Mouse (Mus musculus): ENCODE measurements at regions not wholly inside any gene's neighbourhood (a gene's known extent, or its start where the extent isn't known, plus 50 kb on each side); places are given as distances from the start of the nearest gene placed in this dataset.

DNA sequence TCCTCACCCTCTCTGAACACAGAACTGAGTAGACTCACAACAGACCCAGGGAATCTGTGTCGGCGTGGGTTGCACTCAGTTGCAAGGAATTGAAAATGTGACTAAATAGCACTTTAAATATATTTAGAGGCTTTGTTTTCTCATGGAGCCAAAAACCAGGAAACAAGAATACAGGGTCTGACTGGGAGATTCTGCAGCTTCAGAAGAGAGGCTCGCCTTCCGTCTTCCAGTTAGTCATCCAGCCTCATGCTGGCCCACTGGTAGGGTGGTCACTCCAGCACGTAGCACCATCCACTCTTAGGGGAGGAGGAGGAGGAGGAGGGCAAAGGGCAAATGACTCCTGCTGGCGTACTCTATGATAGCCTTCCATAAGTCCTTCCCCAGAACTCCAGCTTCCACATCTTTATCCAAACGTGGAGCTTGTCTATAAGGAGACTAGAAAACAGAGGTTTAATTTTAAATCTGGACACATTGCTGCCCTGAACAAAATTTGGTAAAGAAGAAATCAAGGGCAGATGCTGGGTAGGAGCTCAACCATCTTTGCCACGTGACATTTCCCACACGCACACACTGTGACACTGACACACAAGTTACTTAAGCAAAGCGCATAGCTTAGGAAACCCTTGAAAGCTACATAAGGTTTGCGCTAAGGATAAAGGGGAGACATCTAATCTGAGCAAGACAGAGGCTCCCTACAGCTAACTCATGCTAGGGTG lies 60.8 kb downstream of the Mis18a start:
- DNase-seq = peak; percentile 41

DNA sequence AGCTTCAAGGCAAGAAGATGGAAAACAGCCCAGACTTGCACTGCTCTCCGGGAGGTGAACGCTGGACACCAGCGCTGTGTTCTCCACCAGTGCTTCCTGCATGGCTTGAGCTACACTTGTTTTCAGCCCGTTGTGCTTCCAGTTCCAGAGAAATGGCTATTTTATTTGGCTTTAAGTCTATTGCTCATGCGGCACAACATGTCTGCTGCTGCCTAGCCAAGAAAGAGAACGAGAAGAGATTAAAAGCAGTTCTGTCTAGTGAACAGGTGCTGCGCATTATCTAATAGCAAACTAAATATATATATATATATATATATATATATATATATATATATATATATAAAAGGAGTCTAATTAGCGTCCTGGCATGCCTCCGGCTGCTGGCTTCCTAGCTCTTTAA lies 63.1 kb downstream of the Mis18a start:
- peak; percentile 40 for DNase-seq

DNA sequence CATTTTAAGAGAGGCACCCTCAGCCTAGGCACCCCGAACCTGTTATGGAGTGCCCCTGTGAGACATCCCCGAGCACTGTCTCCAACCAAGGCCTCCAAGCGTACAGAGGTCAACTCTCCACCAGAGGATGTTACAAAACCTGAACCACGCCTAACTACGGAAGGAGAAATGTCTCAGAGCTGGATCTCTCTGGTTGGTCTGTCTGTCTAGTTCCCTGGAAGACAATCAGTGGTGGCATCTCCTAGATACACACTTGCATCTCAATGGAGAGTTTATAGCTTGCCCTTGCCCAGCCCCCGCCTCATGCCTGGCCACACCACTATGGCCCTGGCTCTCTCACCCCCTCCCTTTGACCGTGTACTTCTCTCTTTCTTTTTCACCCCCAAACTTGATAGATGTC lies 69.2 kb downstream of the Mis18a start:
- DNase-seq = no peak

DNA sequence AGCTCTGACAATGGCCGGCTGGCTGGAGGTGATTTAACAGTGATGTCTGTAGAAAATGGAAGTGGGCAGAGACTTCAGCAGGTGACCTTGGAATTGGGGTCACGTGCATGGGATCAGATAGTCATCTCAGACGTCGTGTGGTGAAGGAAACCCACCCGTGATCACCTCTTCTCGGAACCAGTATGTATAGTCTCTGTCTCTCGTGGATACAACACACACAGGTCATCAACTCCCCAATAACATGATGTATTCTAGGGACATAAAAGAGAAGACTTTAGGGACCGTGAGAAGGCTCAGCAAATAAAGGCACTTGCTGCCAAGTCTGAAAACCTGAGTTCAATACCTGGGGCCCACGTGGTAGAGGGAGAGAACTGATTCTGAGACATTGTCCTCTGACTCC lies 70.2 kb downstream of the Mis18a start:
- DNase-seq = no peak

DNA sequence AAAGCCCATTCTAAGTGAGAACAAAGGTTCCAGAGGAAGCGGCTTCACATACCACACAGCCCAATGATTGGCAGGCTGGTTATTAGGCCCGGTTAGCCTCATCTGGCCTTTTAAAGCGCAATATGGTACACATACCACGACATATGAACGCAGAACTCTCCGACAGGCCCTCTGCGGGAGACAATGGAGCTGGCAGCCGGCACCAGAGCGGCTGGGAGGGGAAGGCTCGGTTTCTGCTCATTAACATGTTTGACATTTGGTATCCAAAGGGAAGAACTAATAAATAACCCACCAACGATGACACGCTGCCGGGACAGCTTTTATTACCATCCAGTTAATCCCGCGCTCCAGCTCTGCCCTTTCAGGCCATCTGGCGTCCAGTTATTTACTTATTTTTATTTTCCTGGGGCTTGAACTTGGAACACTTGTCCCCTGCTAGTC lies 70.6 kb downstream of the Mis18a start:
- DNase-seq = no peak

DNA sequence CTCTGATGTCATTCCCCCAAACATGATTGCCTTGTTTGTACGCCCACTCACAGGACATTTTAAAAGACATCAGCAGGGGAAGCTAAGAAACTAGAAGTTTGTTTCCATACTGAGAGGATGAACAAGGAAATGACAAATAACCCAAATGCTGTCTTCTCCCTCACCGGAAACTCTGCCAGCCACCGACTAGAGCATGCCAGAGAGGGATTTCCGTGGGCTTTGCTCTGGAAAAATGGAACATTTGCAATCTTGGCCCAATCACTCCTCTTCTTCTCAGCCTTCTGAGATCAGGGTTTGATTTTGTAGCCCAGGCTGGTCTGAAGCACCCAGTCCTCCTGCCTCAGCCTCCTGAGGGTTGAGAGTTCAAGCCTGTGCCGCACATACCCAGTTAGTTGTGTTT lies 72.4 kb downstream of the Mis18a start:
- DNase-seq = peak; percentile 42

DNA sequence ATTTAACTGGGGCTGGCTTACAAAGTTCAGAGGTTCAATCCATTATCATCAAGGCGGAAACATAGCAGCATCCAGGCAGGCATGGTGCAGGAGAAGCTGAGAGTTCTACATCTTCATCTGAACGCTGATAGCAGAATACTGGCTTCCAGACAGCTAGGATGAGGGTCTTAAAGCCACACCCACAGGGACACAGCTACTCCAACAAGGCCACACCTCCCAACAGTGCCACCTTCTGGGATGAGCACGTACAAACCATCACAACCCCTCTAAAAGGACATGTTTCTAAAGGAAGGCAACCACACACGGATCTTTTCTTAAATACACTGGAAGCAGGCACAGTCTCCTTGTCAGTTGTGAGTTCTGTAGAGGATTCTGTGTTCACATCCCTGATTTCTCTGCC lies 74.4 kb downstream of the Mis18a start:
- DNase-seq = no peak

DNA sequence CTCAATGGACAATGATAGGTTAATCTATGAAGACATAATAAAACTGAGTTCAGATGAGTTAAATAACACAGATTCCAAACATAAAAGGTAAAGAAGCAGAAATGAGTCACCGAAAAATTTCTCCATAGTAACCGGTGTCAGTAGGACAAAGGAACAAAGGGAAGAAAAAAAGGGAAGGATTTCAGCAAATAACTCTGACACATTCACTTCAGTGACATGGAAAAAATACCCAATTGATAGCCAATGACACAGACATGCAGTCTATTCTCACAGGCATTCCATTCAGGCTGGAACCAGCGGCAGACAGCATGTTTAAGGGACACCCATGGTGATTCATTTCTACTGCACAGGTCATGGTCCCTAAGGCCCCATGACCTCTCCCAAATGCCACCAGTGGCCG lies 79.0 kb downstream of the Mis18a start:
- no peak for DNase-seq

DNA sequence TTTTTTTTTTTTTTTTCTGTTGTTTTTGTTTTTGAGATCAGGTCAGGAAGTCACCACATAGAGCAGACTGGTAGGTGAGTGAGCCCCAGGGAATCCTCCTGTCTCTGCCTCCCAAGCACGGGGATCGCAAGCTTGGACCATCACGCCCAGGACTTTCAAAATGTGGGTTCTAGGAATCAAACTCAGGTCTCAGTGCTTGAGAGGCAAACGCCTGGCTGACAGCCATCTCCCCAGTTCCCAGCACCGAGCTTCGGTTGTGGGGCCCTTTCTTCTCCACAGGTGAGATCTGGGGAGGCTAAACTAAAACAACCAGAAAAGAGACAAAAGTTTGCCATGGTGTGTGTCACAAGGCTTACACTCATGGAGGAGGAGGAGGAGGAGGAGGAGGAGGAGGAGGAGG lies 84.5 kb downstream of the Mis18a start:
- no peak for DNase-seq

DNA sequence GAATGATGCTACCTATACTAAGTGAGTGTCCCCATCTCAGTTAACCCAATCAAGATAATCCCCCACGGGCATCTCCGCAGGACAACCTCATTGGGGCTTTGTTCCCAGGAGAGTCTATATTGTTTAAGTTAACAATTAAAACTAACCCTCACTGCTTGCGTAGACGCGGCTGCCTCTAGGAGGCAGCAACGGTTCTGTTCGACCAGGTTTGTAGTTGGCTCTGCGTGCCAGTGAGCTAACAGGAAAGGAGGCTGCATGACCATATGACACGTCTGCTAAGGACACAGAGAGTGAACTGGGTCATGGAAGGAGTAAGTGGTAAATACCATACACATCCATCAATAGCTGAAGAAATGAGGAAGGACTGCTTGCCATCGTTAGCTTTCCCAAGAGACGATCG lies 92.0 kb downstream of the Mis18a start:
- DNase-seq = no peak

DNA sequence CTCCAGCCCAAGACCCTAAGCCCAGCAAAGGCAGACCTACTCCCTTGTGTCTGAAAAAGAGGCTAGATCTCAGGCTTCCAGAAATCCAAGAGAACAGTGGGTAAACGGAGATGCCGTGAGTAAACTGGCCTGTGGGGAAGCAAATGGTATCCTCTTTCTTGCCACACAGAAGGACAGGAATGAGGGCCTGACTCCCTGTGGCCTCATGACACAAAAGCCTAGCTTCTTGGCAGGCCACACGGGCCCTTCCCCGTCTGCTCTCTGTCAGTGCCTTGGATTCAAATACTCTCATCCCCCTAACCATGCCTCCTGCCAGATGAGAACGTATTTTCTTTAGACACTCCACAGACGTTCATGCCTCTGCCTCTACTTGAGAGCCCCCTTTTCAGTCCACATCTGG lies 97.2 kb downstream of the Mis18a start:
- DNase-seq = no peak

DNA sequence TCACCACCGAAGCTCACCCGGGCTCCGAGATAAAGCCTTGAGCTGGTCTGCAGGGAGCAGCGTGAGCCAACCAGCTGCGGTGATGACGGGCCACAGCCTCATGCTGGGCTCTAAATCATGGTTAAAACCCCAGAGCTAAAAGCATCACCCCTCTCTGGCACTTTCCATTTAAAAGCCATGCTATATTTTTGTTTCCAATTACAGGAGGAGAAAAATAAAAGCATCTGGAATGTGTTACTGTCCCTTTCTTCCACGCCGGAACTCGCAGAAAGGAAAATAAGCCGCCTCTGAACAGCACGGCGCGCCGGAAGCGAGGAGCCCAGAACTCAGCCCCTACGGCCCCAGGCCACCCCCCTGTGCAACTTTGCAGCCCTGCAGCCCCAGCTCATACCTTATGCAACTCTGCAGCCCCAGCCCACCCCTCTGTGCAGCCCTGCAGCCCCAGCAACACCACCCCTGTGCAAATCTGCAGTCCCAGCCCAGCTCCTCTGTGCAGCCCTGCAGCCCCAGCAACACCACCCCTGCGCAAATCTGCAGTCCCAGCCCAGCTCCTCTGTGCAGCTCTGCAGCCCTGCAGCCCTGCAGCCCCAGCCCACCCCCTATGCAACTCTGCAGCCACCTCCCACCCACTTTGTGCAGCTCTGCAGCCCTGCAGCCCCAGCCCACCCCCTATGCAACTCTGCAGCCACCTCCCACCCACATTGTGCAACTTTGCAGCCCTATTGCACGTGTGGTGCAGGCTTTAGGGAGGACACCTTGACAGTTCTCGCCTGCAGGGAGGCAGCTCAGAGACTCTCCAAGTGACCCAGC lies 97.9 kb downstream of the Mis18a start:
- no peak for DNase-seq

DNA sequence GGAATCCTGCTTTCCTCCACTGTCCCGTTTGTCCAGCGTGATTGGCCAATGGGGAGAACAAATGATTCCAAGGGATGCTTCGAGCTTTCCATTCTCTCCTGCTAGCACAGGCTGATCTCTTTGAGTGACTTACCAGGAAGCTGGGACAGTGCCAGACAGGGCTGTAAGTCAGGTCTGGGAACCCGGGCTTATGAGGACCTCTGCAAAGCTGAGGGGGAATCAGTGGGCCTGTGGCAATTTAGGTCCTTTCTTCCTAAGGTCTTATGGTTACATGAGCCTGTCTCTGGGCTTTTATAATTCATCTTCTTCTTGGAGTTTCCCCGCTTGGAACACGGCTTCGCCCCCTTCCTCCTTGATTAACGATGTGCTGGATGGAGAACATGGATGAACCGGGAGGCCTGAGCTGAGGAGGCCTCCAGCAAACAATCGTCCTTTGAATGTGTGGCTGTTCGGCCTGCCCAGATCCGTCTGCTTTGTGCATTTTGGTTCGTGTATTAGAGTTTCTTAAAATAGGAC lies 98.5 kb downstream of the Mis18a start:
- no peak for DNase-seq

DNA sequence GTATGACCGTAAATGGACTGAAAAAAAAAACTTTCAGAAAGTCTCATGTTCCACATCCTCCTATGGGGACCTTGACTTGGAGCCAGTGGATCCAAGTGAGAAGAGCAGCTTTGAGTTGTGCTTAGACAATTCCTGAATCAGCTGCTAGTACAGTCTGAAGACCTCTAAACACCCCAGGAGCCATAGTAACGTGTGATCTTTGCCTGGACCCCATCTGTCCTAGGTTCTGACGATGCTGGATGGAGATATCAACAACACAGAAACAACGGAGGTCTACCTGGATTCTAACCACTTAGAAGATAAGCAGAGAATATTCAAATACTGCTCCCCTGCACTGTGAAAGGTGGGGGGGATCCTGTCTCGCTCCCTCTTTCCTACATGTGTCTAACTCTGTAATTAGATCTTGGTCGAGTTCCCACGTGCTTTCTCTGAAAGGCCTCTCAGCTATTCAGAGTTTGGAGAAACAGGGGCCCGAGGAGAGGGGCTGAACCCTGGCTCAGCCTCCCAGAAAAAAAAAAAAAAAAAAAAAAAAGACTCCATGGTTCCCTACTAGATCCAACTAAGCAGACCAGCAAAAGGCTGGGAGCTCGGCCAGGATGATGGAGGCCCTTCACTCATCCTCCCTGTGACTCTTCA lies 101.1 kb downstream of the Mis18a start:
- DNase-seq = no peak

DNA sequence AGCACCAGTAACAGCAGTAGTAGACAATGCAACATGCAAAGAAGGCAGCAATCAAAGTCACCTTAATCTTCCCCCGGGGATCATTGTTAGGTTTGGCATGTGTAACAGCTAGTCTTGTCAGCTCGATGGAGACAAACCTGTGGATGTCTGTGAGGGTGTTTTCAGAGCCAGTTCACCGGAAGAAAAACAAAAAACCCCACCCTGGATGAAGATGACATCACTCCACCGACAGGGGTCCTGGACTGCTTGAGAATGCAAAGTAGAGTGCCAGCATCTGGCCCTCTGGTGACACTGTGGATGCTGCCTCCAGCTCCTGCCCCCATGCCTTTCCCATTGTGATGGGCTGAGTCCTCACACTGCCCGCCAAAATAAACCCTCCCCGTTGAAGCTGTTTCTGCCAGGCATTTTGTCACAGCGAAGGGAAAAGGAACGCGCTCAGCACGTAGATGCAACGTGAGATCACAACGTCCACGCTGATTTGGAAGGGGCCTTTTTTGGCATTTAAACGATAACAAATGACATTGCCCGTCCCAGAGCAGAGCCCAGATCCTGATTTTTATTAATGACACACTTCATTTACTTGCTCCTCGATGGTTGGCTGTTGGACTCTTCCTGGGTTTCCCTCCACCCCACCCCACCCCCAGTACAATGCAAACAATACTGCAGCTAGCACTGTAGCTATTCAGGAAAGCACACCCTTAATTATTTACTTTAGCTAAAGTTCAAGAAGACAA lies 101.7 kb downstream of the Mis18a start:
- DNase-seq = no peak

DNA sequence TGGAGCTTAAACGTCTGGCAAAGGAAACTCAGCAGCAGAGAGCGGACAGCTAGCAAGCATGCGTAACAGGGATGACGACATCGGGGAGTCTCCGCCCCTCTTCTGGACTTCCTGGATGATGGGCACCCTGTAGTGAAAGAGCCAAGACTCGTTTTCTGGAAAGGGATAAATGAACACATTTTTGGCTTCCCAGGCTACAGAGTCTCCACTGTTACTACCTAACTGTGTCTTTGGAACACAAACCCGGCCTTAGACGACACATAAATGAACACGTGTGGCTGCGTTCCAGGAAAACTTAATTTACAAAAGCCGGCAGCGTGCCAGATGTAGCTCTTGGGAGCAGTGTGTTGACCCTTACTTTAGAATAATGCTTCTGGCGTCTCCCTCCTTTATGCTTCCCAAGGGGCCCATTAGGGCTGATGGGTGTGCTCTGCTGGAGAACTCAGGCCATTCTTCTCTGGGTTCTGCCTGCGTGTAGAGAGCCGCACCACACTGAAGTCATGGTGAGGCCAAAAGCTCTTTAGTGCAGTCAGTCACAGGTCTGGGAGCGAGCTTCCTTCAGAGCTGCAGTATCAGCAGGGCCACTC lies 103.1 kb downstream of the Mis18a start:
- DNase-seq = peak; percentile 47

DNA sequence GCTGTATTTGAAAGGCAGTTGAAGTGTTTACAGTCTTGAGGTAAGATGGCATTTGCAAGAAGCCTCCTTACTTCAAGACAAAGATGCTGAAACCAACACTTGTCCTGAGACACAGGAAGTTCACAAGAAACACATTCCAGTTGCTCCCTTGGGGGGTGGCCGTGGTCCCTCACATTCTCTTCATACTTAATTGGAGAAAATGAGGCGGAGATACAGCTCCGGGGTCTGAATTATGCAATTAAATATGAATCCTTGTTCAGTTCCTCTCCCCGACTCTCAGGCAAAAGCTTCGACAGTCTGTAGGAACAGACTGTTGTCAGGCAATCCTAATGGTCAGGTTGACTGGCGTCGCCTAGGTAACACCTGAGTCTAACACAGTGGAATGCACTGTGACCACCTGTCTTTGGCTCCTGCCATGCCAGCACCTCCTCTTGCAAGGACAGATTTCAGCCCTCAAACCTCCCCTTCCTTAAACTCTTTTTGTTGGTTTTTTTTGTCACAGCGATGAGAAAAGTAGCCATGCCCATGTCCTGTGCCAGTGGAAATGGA lies 104.5 kb downstream of the Mis18a start:
- no peak for DNase-seq

DNA sequence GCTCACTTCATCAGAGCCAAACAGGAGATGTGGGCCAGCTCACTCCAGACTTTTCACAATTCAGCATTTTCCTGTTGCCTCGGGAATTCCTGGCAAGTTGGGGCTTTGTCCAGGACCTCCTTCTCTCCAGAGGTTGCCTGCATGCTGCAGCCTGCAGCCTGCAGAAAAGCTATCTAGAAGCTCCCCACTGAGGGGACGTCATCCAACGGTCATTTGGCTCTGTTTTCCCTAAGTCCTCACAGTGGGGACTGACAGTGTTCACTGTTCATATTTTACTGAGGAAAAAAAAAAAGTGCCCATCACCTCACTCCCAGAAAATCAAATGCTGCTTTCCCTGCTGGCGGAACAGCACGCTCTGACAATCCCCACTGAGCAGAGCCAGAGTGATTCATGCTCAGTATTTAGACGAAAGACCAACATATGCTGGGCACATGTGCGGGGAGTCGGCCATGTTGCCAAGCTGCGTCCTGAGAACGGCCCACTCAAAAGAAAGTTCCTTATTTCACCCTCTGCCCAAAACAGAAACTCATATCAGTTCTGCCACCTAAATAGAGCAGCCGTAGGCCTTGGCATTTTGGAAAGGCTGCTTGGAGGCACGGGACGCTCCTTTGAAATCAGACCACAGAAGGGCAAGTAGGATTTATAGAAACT lies 105.3 kb downstream of the Mis18a start:
- peak; percentile 89 for DNase-seq

DNA sequence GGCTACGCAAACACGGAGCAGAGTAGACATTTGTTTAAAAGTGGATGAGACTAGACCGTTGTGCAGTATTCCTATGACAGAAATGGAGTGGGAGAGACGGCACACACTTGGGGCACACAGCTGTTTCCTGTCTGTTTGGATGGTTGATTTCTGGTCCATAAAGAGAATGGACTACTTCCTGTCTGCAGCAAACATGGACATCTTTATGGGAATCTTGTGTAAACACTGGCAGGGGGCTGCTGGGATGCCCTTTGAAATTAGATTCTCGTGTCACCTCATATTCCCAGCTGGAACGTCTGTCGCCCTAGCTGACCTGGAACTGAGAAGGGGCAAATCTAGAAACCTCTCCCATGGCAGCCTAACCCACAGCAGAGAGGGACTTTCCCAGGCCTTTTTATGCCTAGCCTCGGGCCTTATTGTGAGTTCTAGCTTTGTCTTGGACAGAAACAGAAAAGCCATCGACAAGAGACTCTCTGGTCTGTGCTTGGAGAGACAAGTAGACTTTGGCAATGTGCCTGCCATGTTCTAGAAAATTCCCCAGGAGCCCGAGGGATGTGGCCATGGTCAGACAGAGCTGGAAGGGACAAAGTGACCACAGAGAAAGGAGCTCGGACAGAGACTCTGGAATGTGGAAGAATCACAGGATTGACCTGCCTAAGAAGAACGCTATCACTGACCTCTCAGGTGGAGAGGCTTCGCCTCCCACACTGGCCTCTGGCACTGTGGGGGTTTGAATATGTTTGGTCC lies 107.5 kb downstream of the Mis18a start:
- DNase-seq = no peak

DNA sequence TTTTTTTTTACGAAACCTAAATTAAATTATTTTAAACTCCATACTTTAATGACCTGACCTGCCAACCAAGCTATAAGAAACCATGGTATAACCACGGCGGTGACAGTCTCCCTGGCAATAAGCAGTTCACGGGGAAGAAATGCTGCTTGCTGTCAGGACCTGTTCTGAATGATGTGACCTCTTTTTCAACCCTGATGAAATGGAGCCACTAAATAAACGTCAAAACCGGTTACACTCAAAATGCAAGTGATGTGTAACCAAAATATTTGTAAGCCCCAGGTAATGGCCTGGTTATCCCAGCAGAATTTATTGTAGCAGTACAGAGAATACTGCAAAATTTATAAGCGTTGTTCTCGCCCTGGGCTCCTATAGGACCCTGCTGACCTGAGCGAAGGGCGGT lies 111.4 kb downstream of the Mis18a start:
- no peak for DNase-seq

DNA sequence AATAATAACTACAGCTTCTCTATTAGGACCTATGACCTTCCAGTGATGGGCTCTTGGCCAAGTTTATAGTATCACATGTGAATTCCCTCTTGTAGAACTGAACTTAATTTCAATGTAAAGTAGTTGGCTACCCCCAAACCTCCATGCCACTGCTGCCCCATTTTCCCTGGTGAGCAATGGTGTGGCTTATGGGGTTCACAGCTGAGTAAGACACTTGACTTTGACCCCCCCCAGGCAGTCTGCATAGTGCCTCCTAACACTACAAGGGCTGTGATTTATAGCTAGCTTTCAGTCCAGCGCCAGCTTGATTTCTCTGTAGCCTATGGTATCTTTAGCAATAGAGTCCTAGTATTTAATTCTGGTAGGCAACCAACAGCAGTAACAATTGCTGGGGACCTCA lies 113.1 kb downstream of the Mis18a start:
- no peak for DNase-seq

All from right cerebral cortex, adult 18-20 months (tissue).